Mouse (Mus musculus) stomach, embryonic 14.5 days (tissue): ENCODE results near the gene Psmc3. TPM values are rescaled to one million over a fixed set of nuclear protein-coding genes. Genes with fewer than 3 reads are reported as not detected.

Source experiments
- ATAC-seq: fragments of 200-750 bp; cut with Nextera tagmentation; 2 replicates; pipeline ENCODE4 v1.8.0; 2017; ENCODE audit warnings: low read depth, moderate TSS enrichment; ENCODE audit not compliant: insufficient number of reproducible peaks, insufficient read depth, low FRiP score
- H3K27ac ChIP-seq: fragments of 300-500 bp; sonication (generic); 2 replicates; pipeline ENCODE4 v1.5.1; 2014; ENCODE audit warnings: mild to moderate bottlenecking, low read length, moderate library complexity, mixed read lengths
- H3K27me3 ChIP-seq: fragments of 300-500 bp; sonication (generic); 2 replicates; pipeline ENCODE4 v1.6.1; 2014; ENCODE audit warnings: low read length, control low read depth, mixed read lengths; ENCODE audit not compliant: control insufficient read depth, insufficient read depth
- H3K36me3 ChIP-seq: fragments of 300-500 bp; sonication (generic); 2 replicates; pipeline ENCODE4 v1.6.1; 2014; ENCODE audit warnings: mild to moderate bottlenecking, control low read depth, low read length, moderate library complexity, mixed read lengths; ENCODE audit not compliant: control insufficient read depth, insufficient read depth
- H3K4me1 ChIP-seq: fragments of 300-500 bp; sonication (generic); 2 replicates; pipeline ENCODE4 v1.6.1; 2014; ENCODE audit warnings: low read length, control low read depth, mixed read lengths; ENCODE audit not compliant: control insufficient read depth, insufficient read depth
- H3K4me2 ChIP-seq: fragments of 300-500 bp; sonication (generic); replicated peaks from 2 replicates; pipeline ENCODE4 v1.6.1; 2014; ENCODE audit warnings: low read depth, low read length, control low read depth
- H3K4me3 ChIP-seq: fragments of 300-500 bp; sonication (generic); 2 replicates; pipeline ENCODE4 v1.5.1; 2014; ENCODE audit warnings: low read depth, low read length, control low read depth
- H3K9ac ChIP-seq: fragments of 300-500 bp; sonication (generic); replicated peaks from 2 replicates; pipeline ENCODE4 v1.6.1; 2014; ENCODE audit warnings: low read depth, mild to moderate bottlenecking, control low read depth, low read length, moderate library complexity, mixed read lengths
- H3K9me3 ChIP-seq: fragments of 300-500 bp; sonication (generic); 2 replicates; pipeline ENCODE4 v1.6.1; 2016; ENCODE audit warnings: low read depth, low read length, control low read depth; ENCODE audit not compliant: control insufficient read depth
- whole genome bisulfite sequencing: fragments of 180-500 bp; shearing (Covaris S2); extraction: QIAGEN DNeasy Blood & Tissue Kit; methylation state at CpG from one replicate; pipeline ENCODE4 v1.1.7; 2014; 5-methylcytosine and 5-hydroxymethylcytosine counted together
- polyA plus RNA-seq: library from polyadenylated mRNA; unstranded; fragments of >200 nt; fragmentation: Nextera tagmentation; extraction: Ambion mirVana; gene quantifications from 2 replicates; pipeline ENCODE4 v1.2.1, GENCODE M21; 2014

The Psmc3 gene
- polyA plus RNA-seq, 1 experiment from 2014 or later = 313 TPM

- ATAC-seq = no peak
- H3K9me3 ChIP-seq = no peaks in the 10 kb centered on the region
- H3K4me3 ChIP-seq = no peak overlapping the region
- no peak overlapping the region for H3K4me2 ChIP-seq
- WGBS = 70% methylated on average over 9 of the region's 9 CpGs
- H3K9ac ChIP-seq = no peak overlapping the region
- H3K4me1 ChIP-seq = no peaks in the 10 kb centered on the region
- H3K27me3 ChIP-seq = no peaks in the 10 kb centered on the region
- H3K36me3 ChIP-seq = no peaks in the 10 kb centered on the region
- no peak overlapping the region for H3K27ac ChIP-seq
Measured at GRCm38 (mm10) chr2:91086392-91087237, 32.8 kb downstream of the Psmc3 start.

GRCm38 (mm10) chr2:91087453-91087852 is 33.6 kb downstream of the Psmc3 start:
- Histone ChIP-seq H3K4me2 (no peak overlapping the region), H3K36me3 (no peaks in the 10 kb centered on the region), H3K27ac (no peak overlapping the region), H3K9me3 (no peaks in the 10 kb centered on the region), H3K27me3 (no peaks in the 10 kb centered on the region), H3K4me1 (no peaks in the 10 kb centered on the region), H3K4me3 (no peak overlapping the region), H3K9ac (no peak overlapping the region)
- no peak for ATAC-seq
- 86% methylated on average over 9 of the region's 9 CpGs for WGBS

GRCm38 (mm10) chr2:91088987-91089386 is 35.2 kb downstream of the Psmc3 start:
- no peak for ATAC-seq
- no peaks in the 10 kb centered on the region for H3K36me3 ChIP-seq
- H3K27ac ChIP-seq = no peak overlapping the region
- no peaks in the 10 kb centered on the region for H3K9me3 ChIP-seq
- 68% methylated on average over 9 of the region's 9 CpGs for WGBS
- H3K4me2 ChIP-seq = no peak overlapping the region
- H3K4me1 ChIP-seq = no peaks in the 10 kb centered on the region
- no peaks in the 10 kb centered on the region for H3K27me3 ChIP-seq
- H3K4me3 ChIP-seq = no peak overlapping the region
- H3K9ac ChIP-seq = no peak overlapping the region

- no peak overlapping the region for H3K4me3 ChIP-seq
- ATAC-seq = no peak
- no peaks in the 10 kb centered on the region for H3K4me1 ChIP-seq
- H3K4me2 ChIP-seq = no peak overlapping the region
- no peaks in the 10 kb centered on the region for H3K9me3 ChIP-seq
- WGBS = 67% methylated on average over 6 of the region's 6 CpGs
- H3K27ac ChIP-seq = no peak overlapping the region
- no peaks in the 10 kb centered on the region for H3K36me3 ChIP-seq
- no peaks in the 10 kb centered on the region for H3K27me3 ChIP-seq
- H3K9ac ChIP-seq = no peak overlapping the region
Measured at GRCm38 (mm10) chr2:91090208-91090607, 36.4 kb downstream of the Psmc3 start.

- Histone ChIP-seq H3K4me2 (no peak overlapping the region), H3K27me3 (no peaks in the 10 kb centered on the region), H3K27ac (no peak overlapping the region), H3K9ac (no peak overlapping the region), H3K4me3 (no peak overlapping the region), H3K9me3 (no peaks in the 10 kb centered on the region), H3K4me1 (no peaks in the 10 kb centered on the region), H3K36me3 (no peaks in the 10 kb centered on the region)
- no peak for ATAC-seq
- WGBS = 69% methylated on average over 6 of the region's 6 CpGs
Measured at GRCm38 (mm10) chr2:91090827-91091226, 37.0 kb downstream of the Psmc3 start.

GRCm38 (mm10) chr2:91096524-91096923 is 42.7 kb downstream of the Psmc3 start:
- H3K4me3 ChIP-seq = no peak overlapping the region
- H3K9me3 ChIP-seq = no peaks in the 10 kb centered on the region
- no peak overlapping the region for H3K9ac ChIP-seq
- H3K27ac ChIP-seq = no peak overlapping the region
- no peak overlapping the region for H3K4me2 ChIP-seq
- no peaks in the 10 kb centered on the region for H3K36me3 ChIP-seq
- H3K4me1 ChIP-seq = no peaks in the 10 kb centered on the region
- no peaks in the 10 kb centered on the region for H3K27me3 ChIP-seq
- 0 out of 2 replicates have a peak, but pooled peaks have one; percentile 15 for ATAC-seq
- 67% methylated on average over 14 of the region's 14 CpGs for WGBS

- no peaks in the 10 kb centered on the region for H3K27me3 ChIP-seq
- no peak overlapping the region for H3K4me3 ChIP-seq
- no peaks in the 10 kb centered on the region for H3K4me1 ChIP-seq
- ATAC-seq = no peak
- H3K36me3 ChIP-seq = no peaks in the 10 kb centered on the region
- H3K27ac ChIP-seq = no peak overlapping the region
- no peaks in the 10 kb centered on the region for H3K9me3 ChIP-seq
- H3K4me2 ChIP-seq = no peak overlapping the region
- WGBS = 82% methylated on average over 10 of the region's 10 CpGs
- no peak overlapping the region for H3K9ac ChIP-seq
Measured at GRCm38 (mm10) chr2:91097015-91097414, 43.2 kb downstream of the Psmc3 start.

- Histone ChIP-seq H3K9ac (no peak overlapping the region), H3K27me3 (no peaks in the 10 kb centered on the region), H3K4me1 (no peaks in the 10 kb centered on the region), H3K4me2 (no peak overlapping the region), H3K4me3 (no peak overlapping the region), H3K36me3 (no peaks in the 10 kb centered on the region), H3K9me3 (no peaks in the 10 kb centered on the region), H3K27ac (no peak overlapping the region)
- no peak for ATAC-seq
- 82% methylated on average over 2 of the region's 2 CpGs for WGBS
Measured at GRCm38 (mm10) chr2:91098156-91098555, 44.3 kb downstream of the Psmc3 start.
